Mouse (Mus musculus) erythroblast, embryonic 14.5 days (primary cell): ENCODE measurements around the gene 2810408A11Rik. TPM values are rescaled to one million over a fixed set of nuclear protein-coding genes. Genes with fewer than 3 reads are reported as not detected.

Experiments
- H3K27me3 ChIP-seq: 2 replicates; pipeline ENCODE4 v1.6.1; 2012; ENCODE audit warnings: inconsistent platforms; ENCODE audit not compliant: control insufficient read depth
- H3K36me3 ChIP-seq: 2 replicates; pipeline ENCODE4 v1.6.1; 2012; ENCODE audit warnings: mild to moderate bottlenecking, inconsistent platforms; ENCODE audit not compliant: control insufficient read depth
- H3K4me1 ChIP-seq: 2 replicates; pipeline ENCODE4 v1.6.1; 2012; ENCODE audit warnings: inconsistent platforms; ENCODE audit not compliant: control insufficient read depth
- H3K4me3 ChIP-seq: replicated peaks from 2 replicates; pipeline ENCODE3; 2012; ENCODE audit warnings: moderate library complexity, mild to moderate bottlenecking, inconsistent platforms
- H3K9me3 ChIP-seq: 2 replicates; pipeline ENCODE4 v1.6.1; 2012; ENCODE audit warnings: low read length, inconsistent platforms, mixed read lengths; ENCODE audit not compliant: control insufficient read depth
- GATA1 ChIP-seq: IDR thresholded peaks from 2 replicates; pipeline ENCODE4 v1.6.1; 2012; ENCODE audit warnings: low read length, inconsistent platforms, mixed read lengths
- TAL1 ChIP-seq: IDR thresholded peaks from 3 replicates; pipeline ENCODE4 v1.6.1; 2012; ENCODE audit warnings: low read length, inconsistent platforms, mixed read lengths
- polyA plus RNA-seq: library from polyadenylated mRNA; stranded (reverse); fragments of >175 nt; gene quantifications from 2 replicates; pipeline ENCODE4 v1.2.3, GENCODE M21; 2012

2810408A11Rik gene
- polyA plus RNA-seq, 1 experiment: 0.14 TPM

GRCm38 (mm10) chr11:69909174-69909573 lies 8.4 kb upstream of the 2810408A11Rik start:
- peaks cover 96% of the 10 kb centered on the region for H3K36me3 ChIP-seq
- no peaks in the 10 kb centered on the region for H3K27me3 ChIP-seq
- H3K4me1 ChIP-seq: peaks cover 14% of the 10 kb centered on the region

GRCm38 (mm10) chr11:69908645-69909044 lies 7.9 kb upstream of the 2810408A11Rik start:
- Histone ChIP-seq H3K4me3 (no peak overlapping the region), H3K4me1 (peaks cover 16% of the 10 kb centered on the region), H3K27me3 (no peaks in the 10 kb centered on the region), H3K9me3 (no peaks in the 10 kb centered on the region), H3K36me3 (peaks cover 100% of the 10 kb centered on the region)
- TF ChIP-seq TAL1: no peak
- TF ChIP-seq GATA1: no peak

More at GRCm38 (mm10) chr11:69909174-69909573, 8.4 kb upstream of the 2810408A11Rik start:
- Histone ChIP-seq H3K9me3 (no peaks in the 10 kb centered on the region), H3K4me3 (no peak overlapping the region)
- TF ChIP-seq GATA1: no peak
- TF ChIP-seq TAL1: no peak

GRCm38 (mm10) chr11:69904311-69904710 lies 3.5 kb upstream of the 2810408A11Rik start:
- H3K36me3 ChIP-seq: peaks cover 65% of the 10 kb centered on the region
- H3K4me3 ChIP-seq: no peak overlapping the region
- no peaks in the 10 kb centered on the region for H3K9me3 ChIP-seq
- H3K4me1 ChIP-seq: peaks cover 41% of the 10 kb centered on the region
- peaks cover 10% of the 10 kb centered on the region for H3K27me3 ChIP-seq
- TF ChIP-seq TAL1 (no peak), GATA1 (no peak)

- Histone ChIP-seq H3K9me3 (no peaks in the 10 kb centered on the region), H3K4me3 (peak overlapping the region; percentile 88), H3K4me1 (peaks cover 49% of the 10 kb centered on the region), H3K36me3 (peaks cover 52% of the 10 kb centered on the region), H3K27me3 (peaks cover 13% of the 10 kb centered on the region)
- TF ChIP-seq GATA1: no peak
- TF ChIP-seq TAL1: no peak
Observed at GRCm38 (mm10) chr11:69902972-69903371, 2.2 kb upstream of the 2810408A11Rik start.

- no peaks in the 10 kb centered on the region for H3K9me3 ChIP-seq
- peak overlapping the region; percentile 88 for H3K4me3 ChIP-seq
- H3K4me1 ChIP-seq: peaks cover 49% of the 10 kb centered on the region
- TF ChIP-seq TAL1: no peak
- TF ChIP-seq GATA1: no peak
- H3K27me3 ChIP-seq: peaks cover 13% of the 10 kb centered on the region
- H3K36me3 ChIP-seq: peaks cover 42% of the 10 kb centered on the region
Observed at GRCm38 (mm10) chr11:69901993-69902392, 1.2 kb upstream of the 2810408A11Rik start.

GRCm38 (mm10) chr11:69901406-69901846 lies 639 bp upstream of the 2810408A11Rik start:
- H3K4me3 ChIP-seq: peak overlapping the region; percentile 88
- TF ChIP-seq GATA1 (no peak), TAL1 (no peak)
- H3K27me3 ChIP-seq: peaks cover 13% of the 10 kb centered on the region
- no peaks in the 10 kb centered on the region for H3K9me3 ChIP-seq
- H3K4me1 ChIP-seq: peaks cover 49% of the 10 kb centered on the region
- H3K36me3 ChIP-seq: peaks cover 36% of the 10 kb centered on the region

GRCm38 (mm10) chr11:69899870-69900269 lies 917 bp downstream of the 2810408A11Rik start:
- H3K4me1 ChIP-seq: peaks cover 63% of the 10 kb centered on the region
- H3K9me3 ChIP-seq: no peaks in the 10 kb centered on the region
- H3K4me3 ChIP-seq: peak overlapping the region; percentile 13
- peaks cover 13% of the 10 kb centered on the region for H3K27me3 ChIP-seq
- TF ChIP-seq GATA1 (no peak), TAL1 (no peak)
- peaks cover 21% of the 10 kb centered on the region for H3K36me3 ChIP-seq

GRCm38 (mm10) chr11:69895291-69895690 lies 5.5 kb downstream of the 2810408A11Rik start, which contains the start of gene Acap1:
Gene Acap1, minus strand, starts transcription at chr11:69895539.
- Histone ChIP-seq H3K4me3 (no peak within 1 kb of the TSS), H3K4me1 (peaks cover 48% of the 10 kb centered on the region), H3K27me3 (peaks cover 11% of the 10 kb centered on the region), H3K9me3 (no peaks in the 10 kb centered on the region), H3K36me3 (no peaks in the 10 kb centered on the region)
- TF ChIP-seq GATA1 (no peak), TAL1 (no peak)

- Histone ChIP-seq H3K9me3 (no peaks in the 10 kb centered on the region), H3K4me1 (peaks cover 42% of the 10 kb centered on the region), H3K36me3 (no peaks in the 10 kb centered on the region), H3K4me3 (no peak overlapping the region), H3K27me3 (peaks cover 7% of the 10 kb centered on the region)
- TF ChIP-seq TAL1 (no peak), GATA1 (no peak)
Observed at GRCm38 (mm10) chr11:69894671-69895070, 6.1 kb downstream of the 2810408A11Rik start.

GRCm38 (mm10) chr11:69891482-69891881 lies 9.3 kb downstream of the 2810408A11Rik start:
- Histone ChIP-seq H3K27me3 (no peaks in the 10 kb centered on the region), H3K9me3 (no peaks in the 10 kb centered on the region), H3K4me1 (peaks cover 52% of the 10 kb centered on the region), H3K4me3 (no peak overlapping the region), H3K36me3 (no peaks in the 10 kb centered on the region)
- no peak for TF ChIP-seq GATA1
- no peak for TF ChIP-seq TAL1
